Mouse (Mus musculus) forelimb bud, embryonic 11.5 days (tissue): ENCODE results near the gene Abcb5.

Experiments used
- DNase-seq: peaks from one replicate; pipeline ENCODE4 v3.0.0-alpha.2; 2012; ENCODE audit warnings: low read depth, low spot score

The Abcb5 gene

DNA sequence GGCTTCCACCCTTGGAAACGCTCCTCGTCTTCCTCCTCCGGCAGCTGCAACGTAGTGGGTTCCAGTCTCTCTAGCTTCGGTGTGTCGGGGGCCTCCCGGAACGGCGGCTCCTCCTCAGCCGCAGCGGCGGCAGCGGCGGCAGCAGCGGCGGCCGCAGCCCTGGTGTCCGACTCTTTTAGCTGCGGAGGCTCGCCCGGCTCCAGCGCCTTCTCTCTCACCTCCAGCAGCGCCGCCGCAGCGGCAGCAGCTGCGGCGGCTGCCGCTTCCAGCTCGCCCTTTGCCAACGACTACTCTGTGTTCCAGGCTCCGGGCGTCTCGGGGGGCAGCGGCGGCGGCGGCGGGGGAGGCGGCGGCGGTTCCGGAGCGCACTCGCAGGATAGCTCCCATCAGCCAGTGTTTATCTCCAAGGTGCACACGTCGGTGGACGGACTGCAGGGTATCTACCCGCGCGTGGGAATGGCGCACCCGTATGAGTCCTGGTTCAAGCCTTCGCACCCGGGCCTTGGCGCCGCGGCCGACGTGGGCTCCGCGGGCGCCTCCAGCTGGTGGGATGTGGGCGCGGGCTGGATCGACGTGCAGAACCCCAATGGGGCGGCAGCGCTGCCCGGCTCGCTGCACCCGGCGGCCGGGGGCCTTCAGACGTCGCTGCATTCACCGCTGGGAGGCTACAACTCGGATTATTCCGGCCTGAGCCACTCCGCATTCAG is 117.6 kb downstream of the Abcb5 start:
- peak; percentile 33 for DNase-seq

GRCm38 (mm10) chr12:118847861-118848495 is 118.2 kb downstream of the Abcb5 start:
- DNase-seq: peak; percentile 26

DNA sequence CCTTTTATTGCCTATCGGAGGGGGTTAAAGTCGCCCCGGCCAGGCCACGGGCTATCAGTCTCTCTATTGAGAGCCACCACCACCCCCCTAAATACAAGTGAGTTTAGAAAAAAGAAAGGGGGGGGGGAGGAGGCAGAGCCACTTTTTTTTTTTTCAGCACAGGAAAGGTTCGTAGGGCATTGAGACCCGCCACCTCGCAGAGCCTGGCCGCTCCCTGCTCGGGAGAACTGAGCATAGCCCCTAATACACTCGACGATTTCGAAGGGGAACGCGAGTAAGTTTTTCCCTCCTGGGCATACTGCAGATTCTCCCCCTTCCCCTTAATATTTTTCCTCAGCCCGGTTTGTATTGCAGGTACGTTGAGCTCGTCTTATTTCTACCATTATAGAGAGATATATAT is 118.8 kb downstream of the Abcb5 start:
- no peak for DNase-seq

DNA sequence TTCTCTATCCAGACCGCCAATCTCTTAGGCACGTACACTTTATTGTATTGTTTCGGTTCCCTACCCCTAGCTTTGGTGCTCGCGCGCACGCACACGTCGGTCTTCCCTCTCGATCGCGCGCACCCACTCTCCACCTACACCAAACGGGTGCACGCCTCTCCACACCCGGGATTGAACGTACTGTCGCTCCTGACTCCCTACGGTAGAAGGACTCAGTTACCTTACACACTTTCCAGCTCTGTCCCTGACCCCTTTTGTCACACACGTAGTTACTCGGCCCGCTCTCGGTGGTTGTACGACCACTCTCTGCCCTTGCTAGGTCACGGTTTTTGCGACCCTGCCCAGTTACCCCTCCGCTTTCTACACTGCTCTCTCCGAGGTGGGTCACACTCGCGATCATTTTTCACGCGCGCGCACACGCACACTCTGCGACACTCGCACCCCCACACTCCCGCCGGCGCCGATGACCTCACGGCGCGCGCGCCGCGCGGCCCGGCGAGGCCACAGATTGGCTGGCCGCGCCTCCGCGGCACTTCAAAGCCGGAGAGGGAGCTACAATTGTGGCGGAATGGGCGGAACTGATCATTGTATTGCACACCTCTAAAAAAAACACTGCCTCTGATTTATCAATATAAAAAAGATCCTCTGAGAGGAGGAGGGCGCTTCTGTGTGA is 119.4 kb downstream of the Abcb5 start:
- peak; percentile 59 for DNase-seq

DNA sequence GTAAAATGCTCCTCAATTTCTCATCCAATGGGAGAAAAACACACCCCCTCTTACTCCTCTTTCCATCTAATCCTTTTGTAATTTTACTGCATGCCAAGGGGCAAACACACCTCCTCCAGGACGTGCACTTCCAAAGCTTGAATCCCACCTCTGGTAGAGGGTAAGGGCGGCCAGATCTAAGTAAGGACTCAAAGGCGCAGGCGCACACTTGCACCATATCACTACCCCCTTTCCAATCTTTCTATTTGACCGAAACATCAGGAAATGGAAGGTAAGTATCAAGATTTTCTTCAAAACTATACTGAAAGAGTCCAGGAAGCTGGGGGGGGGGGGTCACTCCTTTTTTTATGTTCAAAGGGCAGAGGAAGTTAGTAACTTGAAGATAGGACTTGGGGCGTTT is 120.0 kb downstream of the Abcb5 start, which contains the start of gene Sp8:
Sp8 (plus strand) TSS at position 109 of the 400 bp plus-strand sequence.
- DNase-seq: no peak

DNA sequence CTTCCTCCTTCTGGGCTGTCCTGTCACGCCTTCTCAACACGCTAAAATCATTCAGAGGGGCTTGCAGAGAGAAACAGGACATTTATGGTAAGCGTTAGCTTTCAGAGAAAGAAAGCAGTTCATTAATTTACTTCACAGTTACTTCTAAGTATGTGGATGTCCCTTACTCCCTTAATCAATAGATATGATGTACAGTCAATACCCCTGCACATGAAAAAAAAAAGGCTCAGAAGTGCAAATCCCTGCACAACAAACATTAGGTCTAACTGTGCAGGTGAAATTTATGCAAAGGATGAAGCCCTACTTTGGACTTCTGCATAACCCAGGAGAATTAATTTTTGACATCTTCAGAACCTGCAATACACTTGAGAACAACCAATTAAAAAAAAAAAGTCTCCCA is 120.9 kb downstream of the Abcb5 start:
- no peak for DNase-seq

DNA sequence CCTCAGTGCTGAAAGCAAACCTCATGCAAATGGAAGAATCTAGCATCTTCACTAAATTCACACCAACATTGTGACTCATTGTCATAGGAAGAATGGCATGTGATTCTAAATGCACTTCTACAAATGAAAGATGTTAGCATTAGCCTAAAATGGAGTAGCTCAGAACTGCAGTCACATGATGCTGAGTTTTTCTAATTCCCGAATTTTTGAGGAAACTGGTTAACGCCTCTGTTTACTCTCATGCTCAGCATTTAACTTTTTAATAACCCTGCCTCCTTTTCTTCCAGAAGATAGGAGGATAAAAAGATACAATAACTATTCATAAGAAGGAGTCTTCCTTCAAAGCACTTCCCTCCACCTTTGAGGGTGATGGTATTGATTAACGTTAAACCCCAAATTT is 121.4 kb downstream of the Abcb5 start:
- DNase-seq: no peak

DNA sequence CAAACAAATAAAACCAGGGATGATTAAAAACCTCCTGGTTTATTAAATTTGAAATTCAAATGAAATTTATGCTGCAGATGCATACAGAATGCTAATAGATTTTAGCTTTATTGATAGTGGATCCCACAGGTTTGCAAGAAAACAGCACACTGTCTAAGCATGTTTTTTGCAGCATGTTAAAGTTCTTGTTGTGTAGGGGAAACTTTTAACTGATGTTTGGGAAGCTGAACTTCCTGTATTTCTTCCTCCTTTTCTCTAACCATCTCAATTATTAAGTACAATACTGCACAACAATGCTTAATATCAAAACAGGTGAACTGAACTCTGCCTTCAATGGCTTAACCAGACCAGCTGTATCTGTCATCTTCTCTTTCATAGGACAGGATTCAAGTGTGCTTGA is 122.1 kb downstream of the Abcb5 start:
- DNase-seq: no peak

- DNase-seq: peak; percentile 46
These were observed 123.4 kb downstream of the Abcb5 start for GRCm38 (mm10) chr12:118842671-118843411.

DNA sequence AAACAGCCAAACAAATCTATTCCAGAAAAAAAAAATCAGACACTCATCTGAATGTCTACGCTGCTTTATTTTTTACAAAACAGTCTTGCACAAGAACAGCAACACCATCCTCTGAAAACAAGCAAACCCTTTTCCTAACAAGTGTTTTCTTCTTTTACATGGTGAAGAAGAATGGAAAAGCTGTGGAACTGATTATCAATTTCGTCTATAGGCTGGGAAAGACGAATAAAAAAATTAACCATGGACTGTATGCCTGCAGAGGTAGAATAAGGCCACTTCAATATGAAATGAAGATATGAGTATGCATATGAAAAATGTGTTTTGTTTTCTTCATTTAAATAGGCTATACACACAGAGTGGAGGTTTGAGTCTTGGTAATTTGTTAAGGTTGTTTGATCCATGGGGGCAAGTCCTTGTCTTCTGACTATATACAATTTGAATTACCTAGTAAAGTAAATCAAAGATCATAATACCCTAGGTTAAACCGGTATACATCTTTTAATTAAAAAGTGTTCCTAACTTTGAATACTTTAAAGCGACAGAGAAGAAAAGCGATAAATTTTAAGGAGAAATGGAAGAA is 124.2 kb downstream of the Abcb5 start:
- DNase-seq: no peak

DNA sequence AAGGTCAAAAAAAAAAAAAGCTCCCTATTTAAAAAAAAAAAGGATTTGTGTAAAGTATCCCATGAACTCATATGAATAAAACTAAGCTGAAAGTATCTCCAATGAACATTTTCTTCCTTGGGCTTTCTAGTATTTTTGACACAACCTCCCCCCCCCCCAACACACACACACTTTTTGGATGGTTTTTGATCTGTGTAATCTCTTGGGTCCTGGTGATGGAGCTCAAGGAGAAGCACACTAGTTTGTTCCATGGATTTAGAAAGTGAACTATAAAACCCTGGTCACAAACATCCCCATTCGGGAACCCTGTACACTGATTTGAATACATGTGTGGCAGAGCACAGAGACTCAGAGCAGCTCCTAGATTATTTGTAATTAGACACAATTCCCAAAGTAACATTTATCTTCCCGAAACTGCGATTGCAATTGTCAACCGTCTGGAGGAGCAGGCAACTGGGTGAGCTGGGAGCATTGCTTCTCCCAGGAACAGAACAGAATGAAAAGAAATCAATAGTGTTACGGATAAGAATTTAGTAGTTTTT is 124.8 kb downstream of the Abcb5 start:
- no peak for DNase-seq

- no peak for DNase-seq
These were observed 125.4 kb downstream of the Abcb5 start for GRCm38 (mm10) chr12:118840861-118841260.

DNA sequence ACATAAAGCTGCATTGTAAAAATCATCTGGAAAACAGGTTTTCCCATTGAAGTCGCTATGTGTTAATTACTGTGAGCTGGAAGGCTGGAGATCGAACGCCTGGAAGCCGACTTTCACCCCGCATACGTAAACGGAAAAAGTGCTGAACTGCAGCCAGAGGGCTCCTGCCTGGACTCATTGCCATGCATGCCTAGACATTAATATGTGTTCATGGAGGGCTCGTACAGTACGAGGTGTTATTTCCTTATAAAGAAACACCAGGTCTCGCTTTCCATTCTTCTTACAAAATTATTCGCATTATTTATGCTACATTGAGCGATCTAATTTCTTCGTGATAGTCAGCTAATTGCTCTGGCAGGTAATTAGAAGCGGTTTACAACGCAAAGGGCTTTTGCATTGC is 125.9 kb downstream of the Abcb5 start:
- DNase-seq: peak; percentile 49

- DNase-seq: no peak
These were observed 126.8 kb downstream of the Abcb5 start for GRCm38 (mm10) chr12:118839398-118839797.

GRCm38 (mm10) chr12:118838260-118838659 is 128.0 kb downstream of the Abcb5 start:
- no peak for DNase-seq

GRCm38 (mm10) chr12:118837361-118837760 is 128.9 kb downstream of the Abcb5 start:
- DNase-seq: no peak

DNA sequence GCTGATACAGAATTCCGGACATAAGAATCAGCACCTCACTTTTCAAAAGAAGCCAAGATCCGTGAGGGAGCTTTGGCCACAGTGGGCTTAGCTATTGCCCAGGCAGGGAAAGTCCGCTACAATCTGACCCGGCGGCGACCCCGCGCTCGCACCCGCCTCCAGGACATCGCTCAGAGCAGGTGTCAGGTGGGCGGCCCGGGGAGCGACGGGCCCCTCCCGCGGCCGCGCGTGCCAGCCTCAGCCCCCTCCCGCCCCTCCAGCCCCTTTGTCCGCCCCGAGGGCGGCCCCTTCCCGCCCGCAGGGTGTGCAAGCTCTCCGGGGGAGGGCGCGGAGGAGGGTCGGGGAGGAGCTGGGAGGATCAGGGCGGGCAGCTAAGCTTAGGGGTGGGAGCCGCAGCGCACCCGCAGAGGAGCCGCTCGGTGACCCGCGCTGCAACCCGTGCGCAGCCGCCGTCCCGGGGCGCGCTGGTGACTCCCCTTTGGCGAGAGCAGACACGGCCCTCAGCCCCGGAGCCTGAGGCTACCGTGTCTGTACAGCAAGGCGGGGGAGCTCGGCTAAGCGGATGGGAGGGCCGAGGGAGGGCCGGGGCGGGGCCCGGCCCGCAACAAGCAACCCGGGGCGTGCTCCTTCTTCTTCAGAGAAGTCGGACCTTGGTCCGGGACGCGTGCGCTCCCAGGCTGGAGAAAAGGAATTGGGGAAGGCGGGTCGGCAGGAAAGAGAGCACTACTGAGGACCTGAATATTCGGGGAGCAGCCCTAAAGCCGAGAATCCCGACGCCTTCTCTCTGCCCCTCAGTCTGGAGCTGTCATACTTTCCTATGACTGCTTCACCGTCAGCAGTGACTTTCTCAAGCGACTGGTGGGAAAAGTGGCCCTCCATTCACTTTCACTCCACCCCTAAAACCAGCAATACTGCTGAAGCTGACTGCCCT is 129.5 kb downstream of the Abcb5 start:
- peak; percentile 39 for DNase-seq

GRCm38 (mm10) chr12:118829881-118830280 is 136.3 kb downstream of the Abcb5 start:
- no peak for DNase-seq
